Comparison of ENCODE assay signal across 12 mouse cellular contexts in the genomic region with DNA sequence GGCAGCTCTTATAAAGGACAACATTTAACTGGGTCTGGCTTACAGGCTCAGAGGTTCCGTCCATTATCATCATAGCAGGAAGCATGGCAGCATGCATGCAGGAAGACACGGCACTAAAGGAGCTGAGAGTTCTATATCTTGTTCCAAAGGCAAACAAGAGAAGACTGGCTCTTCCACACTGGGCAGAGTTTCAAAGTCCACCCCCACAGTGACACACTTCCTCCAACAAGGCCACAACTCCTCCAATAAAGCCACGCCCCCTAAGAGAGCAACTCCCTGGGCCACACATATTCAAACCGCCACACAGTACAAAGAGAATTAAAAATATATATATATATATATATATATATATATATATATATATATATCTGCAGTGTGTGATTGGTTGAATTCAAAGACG.
DNase-seq lines count a peak whose midpoint lies in the region; ATAC-seq lines count a peak whose summit lies in the region.
"Had no signal": no experiment of that assay in that cellular context is flagged by ENCODE, and none has a peak within 500 bp of the region (broad histone marks: within the 10 kb centered on the region; RNA-seq: fewer than 3 reads in every experiment).

No protein-coding gene starts in this region.

- ATAC-seq in intestine, embryonic 16.5 days = peak; percentile 60
- ATAC-seq: hindbrain, postnatal 0 days; liver, postnatal 0 days had no signal

- peak; percentile 50 for DNase-seq in heart, adult 8-10 months (ENCODE audit: low spot score)
- no peak for DNase-seq in heart, embryonic 10.5 days (ENCODE audit: low spot score)
- peak; percentile 48 for DNase-seq in adrenal gland, adult 8-10 months
- peak; percentile 70 for DNase-seq in lung, postnatal 36 days
- DNase-seq in cerebellum, adult 8-10 months = no peak
- DNase-seq in embryonic facial prominence, embryonic 10.5 days (ENCODE audit: low spot score) = no peak
- no peak for DNase-seq in cerebellum, postnatal 25 days
- DNase-seq: gastrocnemius, postnatal 25 days; liver, postnatal 0 days; thymus, postnatal 25 days had no signal

- H3K27me3 ChIP-seq in heart, embryonic 10.5 days (ENCODE audit: insufficient read depth, poor library complexity, severe bottlenecking) = no peaks in the 10 kb centered on the region
- H3K27me3 ChIP-seq in intestine, embryonic 16.5 days (replicated peaks; ENCODE audit: control insufficient read depth, insufficient read depth, low read length) = no peaks in the 10 kb centered on the region
- no peaks in the 10 kb centered on the region for H3K27me3 ChIP-seq in embryonic facial prominence, embryonic 10.5 days (replicated peaks; ENCODE audit: low read depth, poor library complexity, severe bottlenecking)

- H3K4me3 ChIP-seq in heart, embryonic 10.5 days = no peak overlapping the region
- no peak overlapping the region for H3K4me3 ChIP-seq in intestine, embryonic 16.5 days (ENCODE audit: low read length)
- H3K4me3 ChIP-seq in embryonic facial prominence, embryonic 10.5 days = no peak overlapping the region

- H3K4me1 ChIP-seq in heart, embryonic 10.5 days = peaks cover 9% of the 10 kb centered on the region
- peaks cover 8% of the 10 kb centered on the region; the same call in 1 of the 2 replicates for H3K4me1 ChIP-seq in intestine, embryonic 16.5 days (ENCODE audit: control insufficient read depth, insufficient read depth, low read length)
- H3K4me1 ChIP-seq in embryonic facial prominence, embryonic 10.5 days = peaks cover 15% of the 10 kb centered on the region

- H3K27ac ChIP-seq in heart, embryonic 10.5 days = no peak overlapping the region
- no peak overlapping the region for H3K27ac ChIP-seq in intestine, embryonic 16.5 days (ENCODE audit: low read length)
- H3K27ac ChIP-seq in embryonic facial prominence, embryonic 10.5 days (replicated peaks) = no peak overlapping the region
- H3K27ac ChIP-seq: hindbrain, postnatal 0 days had no signal

- H3K36me3 ChIP-seq in heart, embryonic 10.5 days = no peaks in the 10 kb centered on the region
- no peaks in the 10 kb centered on the region for H3K36me3 ChIP-seq in intestine, embryonic 16.5 days (ENCODE audit: control insufficient read depth, insufficient read depth, low read length)
- H3K36me3 ChIP-seq in embryonic facial prominence, embryonic 10.5 days (replicated peaks) = no peaks in the 10 kb centered on the region

- H3K9me3 ChIP-seq in heart, embryonic 10.5 days = no peaks in the 10 kb centered on the region
- no peaks in the 10 kb centered on the region for H3K9me3 ChIP-seq in intestine, embryonic 16.5 days (ENCODE audit: control insufficient read depth, low read length)
- peaks cover 3% of the 10 kb centered on the region; the same call in 1 of the 2 replicates for H3K9me3 ChIP-seq in embryonic facial prominence, embryonic 10.5 days

- no peak overlapping the region for H3K9ac ChIP-seq in intestine, embryonic 16.5 days (ENCODE audit: low read depth, low read length)
- H3K9ac ChIP-seq: liver, postnatal 0 days had no signal

- H3K4me2 ChIP-seq in intestine, embryonic 16.5 days (ENCODE audit: low read depth, low read length) = no peak overlapping the region

- 80% methylated on average over 5 of the region's 5 CpGs for WGBS in heart, embryonic 10.5 days
- WGBS in intestine, embryonic 16.5 days = 73% methylated on average over 5 of the region's 5 CpGs
- WGBS in embryonic facial prominence, embryonic 10.5 days = 92% methylated on average over 5 of the region's 5 CpGs

Comparison
In these comparisons a context has a peak if more than half of its experiments do, and no peak if none do; other contexts are left out.
1. DNase-seq: peak in heart, adult 8-10 months (single experiment), adrenal gland, adult 8-10 months (single experiment) and lung, postnatal 36 days (single experiment); none in heart, embryonic 10.5 days (single experiment), cerebellum, adult 8-10 months (single experiment), embryonic facial prominence, embryonic 10.5 days (single experiment) and cerebellum, postnatal 25 days (0 of 2).